Mouse (Mus musculus) midbrain, postnatal 0 days (tissue): Measurements from ENCODE around the gene Tmem106c. TPM values are rescaled to one million over a fixed set of nuclear protein-coding genes. Genes with fewer than 3 reads are reported as not detected.

Source experiments
- ATAC-seq: fragments of 200-750 bp; cut with Nextera tagmentation; 2 replicates; pipeline ENCODE4 v1.8.0; 2017; ENCODE audit warnings: moderate number of reproducible peaks, mild to moderate bottlenecking, moderate TSS enrichment, moderate library complexity; ENCODE audit not compliant: low FRiP score
- DNase-seq: peaks from one replicate; pipeline ENCODE4 v3.0.0-alpha.2; 2015; ENCODE audit warnings: low spot score
- H3K27ac ChIP-seq: fragments of 300-500 bp; sonication (generic); 2 replicates; pipeline ENCODE4 v1.5.1; 2014; ENCODE audit warnings: low read depth, mild to moderate bottlenecking, low read length, mixed read lengths
- H3K27me3 ChIP-seq: fragments of 300-500 bp; sonication (generic); 2 replicates; pipeline ENCODE4 v1.6.1; 2014; ENCODE audit warnings: low read length, control low read depth, mixed read lengths; ENCODE audit not compliant: insufficient read depth
- H3K36me3 ChIP-seq: fragments of 300-500 bp; sonication (generic); 2 replicates; pipeline ENCODE4 v1.6.1; 2014; ENCODE audit warnings: low read length, control low read depth, mixed read lengths; ENCODE audit not compliant: insufficient read depth
- H3K4me1 ChIP-seq: fragments of 300-500 bp; sonication (generic); 2 replicates; pipeline ENCODE4 v1.6.1; 2014; ENCODE audit warnings: mild to moderate bottlenecking, control low read depth, antibody characterized with exemption, low read length, mixed read lengths; ENCODE audit not compliant: insufficient read depth
- H3K4me2 ChIP-seq: fragments of 300-500 bp; sonication (generic); 2 replicates; pipeline ENCODE4 v1.6.1; 2014; ENCODE audit warnings: low read depth, mild to moderate bottlenecking, low read length, mixed read lengths; ENCODE audit not compliant: poor library complexity, severe bottlenecking
- H3K4me3 ChIP-seq: fragments of 300-500 bp; sonication (generic); 2 replicates; pipeline ENCODE4 v1.5.1; 2014; ENCODE audit warnings: low read depth, mild to moderate bottlenecking, low read length, moderate library complexity
- H3K9ac ChIP-seq: fragments of 300-500 bp; sonication (generic); replicated peaks from 2 replicates; pipeline ENCODE4 v1.6.1; 2014; ENCODE audit warnings: mild to moderate bottlenecking, low read length, moderate library complexity, mixed read lengths; ENCODE audit not compliant: poor library complexity, severe bottlenecking
- H3K9me3 ChIP-seq: fragments of 300-500 bp; sonication (generic); 2 replicates; pipeline ENCODE4 v1.6.1; 2016; ENCODE audit warnings: low read length, control low read depth
- CTCF ChIP-seq: IDR thresholded peaks from 2 replicates; pipeline ENCODE4 v1.5.1; 2016; ENCODE audit warnings: antibody characterized with exemption, mild to moderate bottlenecking
- WGBS: fragments of 180-500 bp; shearing (Covaris S2); extraction: QIAGEN DNeasy Blood & Tissue Kit; methylation state at CpG from one replicate; pipeline ENCODE4 v1.1.7; 2014; 5-methylcytosine and 5-hydroxymethylcytosine counted together
- polyA plus RNA-seq: library from polyadenylated mRNA; unstranded; fragments of >200 nt; fragmentation: Nextera tagmentation; extraction: Ambion mirVana; gene quantifications from 2 replicates; pipeline ENCODE4 v1.2.1, GENCODE M21; 2015
- total RNA-seq: library from RNA; depleted of rRNA; stranded (reverse); fragments of >200 nt; gene quantifications from 2 replicates; pipeline ENCODE4 v1.2.3, GENCODE M21; 2014

Gene Tmem106c
- total and polyA plus RNA-seq, 2 experiments from 2014 or later, result 43.8 to 57.7 TPM

DNA sequence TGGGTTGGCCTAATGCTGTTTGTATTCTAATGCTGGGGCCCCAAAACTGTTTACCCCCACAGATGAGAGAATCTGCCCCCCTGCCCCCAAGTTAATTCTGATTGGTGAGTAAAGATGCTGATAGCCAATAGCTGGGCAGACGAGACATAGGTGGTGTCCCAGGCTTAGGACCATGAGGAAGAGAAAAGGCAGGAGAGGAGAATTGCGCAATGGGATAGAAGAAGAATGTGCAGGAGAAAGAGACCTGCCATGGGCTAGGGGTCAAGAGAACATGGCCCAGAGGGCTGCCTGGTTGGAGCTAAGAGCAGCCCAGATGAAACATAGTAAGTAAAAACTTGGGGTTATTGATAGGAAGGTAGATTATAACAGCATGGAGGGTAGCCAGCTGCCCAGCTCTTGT is 23.9 kb upstream of the Tmem106c start:
- Histone ChIP-seq H3K4me2 (no peak overlapping the region), H3K27ac (no peak overlapping the region), H3K27me3 (no peaks in the 10 kb centered on the region), H3K9me3 (no peaks in the 10 kb centered on the region), H3K4me3 (no peak overlapping the region), H3K9ac (no peak overlapping the region), H3K36me3 (no peaks in the 10 kb centered on the region), H3K4me1 (no peaks in the 10 kb centered on the region)
- TF ChIP-seq CTCF, result no peak
- WGBS, result 90% methylated on average over 2 of the region's 2 CpGs
- DNase-seq, result no peak
- ATAC-seq, result no peak

DNA sequence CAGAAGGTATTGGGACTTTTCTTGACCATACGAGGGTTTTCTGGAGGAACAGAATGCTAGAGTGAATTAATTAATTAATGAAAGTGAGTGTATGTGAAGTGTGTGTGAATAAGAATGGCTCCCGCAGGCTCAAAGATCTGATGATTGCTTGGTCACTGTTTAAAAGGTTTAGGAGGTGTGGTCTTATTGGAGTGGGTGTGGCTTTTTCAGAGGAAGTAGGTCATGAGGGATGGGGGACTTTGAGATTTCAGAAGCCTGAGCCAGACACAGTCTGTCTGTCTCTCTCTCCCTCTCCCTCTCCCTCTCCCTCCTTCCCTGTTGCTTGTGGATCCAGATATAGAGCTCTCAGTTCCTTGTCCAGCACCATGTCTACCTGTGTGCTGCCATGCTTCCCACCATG is 22.7 kb upstream of the Tmem106c start:
- Histone ChIP-seq H3K27me3 (no peaks in the 10 kb centered on the region), H3K27ac (no peak overlapping the region), H3K9ac (no peak overlapping the region), H3K4me2 (no peak overlapping the region), H3K4me1 (no peaks in the 10 kb centered on the region), H3K36me3 (no peaks in the 10 kb centered on the region), H3K4me3 (no peak overlapping the region), H3K9me3 (no peaks in the 10 kb centered on the region)
- DNase-seq (no peak), ATAC-seq (no peak)
- TF ChIP-seq CTCF, result no peak
- 94% methylated on average over 2 of the region's 2 CpGs for WGBS

DNA sequence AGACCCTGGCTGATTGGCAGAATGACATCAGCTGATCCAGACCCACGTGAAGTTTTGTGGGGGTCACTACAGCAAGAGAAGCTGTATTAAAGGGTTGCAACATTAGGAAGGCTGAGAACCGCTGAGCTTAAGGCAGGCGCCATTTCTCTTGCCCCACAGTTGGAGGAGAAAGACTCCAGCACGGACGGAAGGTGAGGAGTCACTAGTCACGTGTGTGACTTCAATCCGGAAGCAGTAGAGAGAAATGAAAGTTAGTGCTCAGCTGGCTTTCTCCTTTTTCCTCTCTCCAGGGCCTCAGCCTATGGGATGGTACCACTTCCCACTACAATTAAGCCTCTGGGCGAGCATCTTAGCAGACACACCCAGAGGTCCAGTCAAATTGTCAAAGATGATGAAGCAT is 21.5 kb upstream of the Tmem106c start:
- Histone ChIP-seq H3K9me3 (no peaks in the 10 kb centered on the region), H3K9ac (no peak overlapping the region), H3K36me3 (no peaks in the 10 kb centered on the region), H3K27me3 (no peaks in the 10 kb centered on the region), H3K27ac (no peak overlapping the region), H3K4me3 (no peak overlapping the region), H3K4me2 (no peak overlapping the region), H3K4me1 (no peaks in the 10 kb centered on the region)
- 90% methylated on average over 8 of the region's 8 CpGs for WGBS
- no peak for TF ChIP-seq CTCF
- DNase-seq (no peak), ATAC-seq (no peak)

DNA sequence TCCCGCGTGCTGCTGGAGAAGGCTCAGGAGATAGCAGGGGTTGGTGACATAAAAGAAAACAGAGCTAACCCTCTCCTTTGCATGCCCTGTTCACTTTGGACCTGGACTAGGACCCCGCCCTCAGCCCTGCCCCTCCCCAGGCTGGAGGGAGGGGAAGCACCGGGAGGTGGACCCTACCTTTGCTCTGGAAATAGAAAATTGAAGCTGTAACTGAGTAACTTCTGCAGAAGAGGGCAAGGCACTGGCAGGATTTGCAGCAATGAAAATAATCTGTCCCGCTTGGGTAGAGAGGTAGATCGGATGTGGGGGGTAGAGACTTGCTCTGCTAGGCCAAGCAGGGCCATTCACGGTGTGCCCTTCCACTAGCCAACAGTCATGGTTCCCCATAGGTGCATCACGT is 20.6 kb upstream of the Tmem106c start:
- WGBS, result 92% methylated on average over 8 of the region's 8 CpGs
- H3K4me1 ChIP-seq, result no peaks in the 10 kb centered on the region
- H3K27ac ChIP-seq, result no peak overlapping the region
- H3K9ac ChIP-seq, result no peak overlapping the region
- no peaks in the 10 kb centered on the region for H3K36me3 ChIP-seq
- ATAC-seq (no peak), DNase-seq (no peak)
- H3K4me2 ChIP-seq, result no peak overlapping the region
- H3K9me3 ChIP-seq, result no peaks in the 10 kb centered on the region
- TF ChIP-seq CTCF, result no peak
- H3K4me3 ChIP-seq, result no peak overlapping the region
- no peaks in the 10 kb centered on the region for H3K27me3 ChIP-seq

GRCm38 (mm10) chr15:97944919-97945574 is 19.0 kb upstream of the Tmem106c start:
- no peak for TF ChIP-seq CTCF
- no peak overlapping the region for H3K4me2 ChIP-seq
- 87% methylated on average over 11 of the region's 11 CpGs for WGBS
- H3K4me1 ChIP-seq, result no peaks in the 10 kb centered on the region
- no peak for ATAC-seq
- H3K36me3 ChIP-seq, result no peaks in the 10 kb centered on the region
- no peak overlapping the region for H3K27ac ChIP-seq
- no peaks in the 10 kb centered on the region for H3K9me3 ChIP-seq
- no peak overlapping the region for H3K9ac ChIP-seq
- DNase-seq, result no peak
- H3K4me3 ChIP-seq, result no peak overlapping the region
- H3K27me3 ChIP-seq, result no peaks in the 10 kb centered on the region

- no peak for TF ChIP-seq CTCF
- Histone ChIP-seq H3K27me3 (no peaks in the 10 kb centered on the region), H3K4me1 (no peaks in the 10 kb centered on the region), H3K4me3 (no peak overlapping the region), H3K4me2 (no peak overlapping the region), H3K36me3 (no peaks in the 10 kb centered on the region), H3K9me3 (no peaks in the 10 kb centered on the region), H3K27ac (no peak overlapping the region), H3K9ac (no peak overlapping the region)
- 80% methylated on average over 11 of the region's 11 CpGs for WGBS
- ATAC-seq (no peak), DNase-seq (no peak)
These were observed 18.2 kb upstream of the Tmem106c start for GRCm38 (mm10) chr15:97945656-97946315.
